In genomic region chr11:68458086-68458485, GRCm38 (mm10) we compare ENCODE assay signal across 22 mouse cellular contexts. TPM values are rescaled to one million over a fixed set of nuclear protein-coding genes. Genes with fewer than 3 reads are reported as not detected.
DNase-seq lines count a peak whose midpoint lies in the region; ATAC-seq and TF ChIP-seq lines count a peak whose summit lies in the region.
"Had no signal": no experiment of that assay in that cellular context is flagged by ENCODE, and none has a peak within 500 bp of the region (broad histone marks: within the 10 kb centered on the region; RNA-seq: fewer than 3 reads in every experiment).

No protein-coding gene starts in this region.

- H3K4me1 ChIP-seq in liver, adult 2 months (ENCODE audit: control insufficient read depth, insufficient read depth, low read length), result no peaks in the 10 kb centered on the region
- H3K4me1 ChIP-seq in liver, embryonic 12.5 days, result no peaks in the 10 kb centered on the region
- H3K4me1 ChIP-seq in MEL (ENCODE audit: control insufficient read depth in 1 of 2, insufficient read depth in 2 of 2, low read length in 2 of 2), result peaks cover 0 to 5% of the 10 kb centered on the region in 2 experiments; a peak in 1 of 4 replicates
- H3K4me1 ChIP-seq: embryonic facial prominence, embryonic 13.5 days; forebrain, embryonic 10.5 days; intestine, embryonic 15.5 days; limb, embryonic 10.5 days; midbrain, embryonic 13.5 days had no signal

- intact Hi-C loops in heart, postnatal 14 days (cut with DNase I), result no loop called here

- no peak overlapping the region for H3K4me2 ChIP-seq in liver, embryonic 12.5 days
- H3K4me2 ChIP-seq in myocyte (ENCODE audit: low read depth), result peak overlapping the region; percentile 37
- H3K4me2 ChIP-seq: embryonic facial prominence, embryonic 13.5 days; hindbrain, embryonic 14.5 days; intestine, embryonic 15.5 days; midbrain, embryonic 13.5 days had no signal

- no peak for TF ChIP-seq RAD21 in MEL (IDR thresholded peaks at IDR 0.05; ENCODE audit: low read depth, low read length)

- no peak overlapping the region for H3ac ChIP-seq in myocyte (ENCODE audit: control insufficient read depth, insufficient read length)

- no peak overlapping the region for H3K27ac ChIP-seq in liver, adult 2 months (replicated peaks; ENCODE audit: insufficient read depth, low read depth, low read length)
- no peak overlapping the region for H3K27ac ChIP-seq in liver, embryonic 12.5 days
- H3K27ac ChIP-seq in MEL (ENCODE audit: control insufficient read depth, low read depth, low read length), result no peak overlapping the region
- H3K27ac ChIP-seq: embryonic facial prominence, embryonic 13.5 days; forebrain, embryonic 10.5 days; hindbrain, embryonic 14.5 days; intestine, embryonic 15.5 days; layer of hippocampus, adult 2 months; left cerebral cortex, adult 2 months; limb, embryonic 10.5 days; liver, embryonic 14.5 days; midbrain, embryonic 13.5 days had no signal

- no peaks in the 10 kb centered on the region for H3K9me3 ChIP-seq in liver, embryonic 12.5 days (replicated peaks)
- no peaks in the 10 kb centered on the region for H3K9me3 ChIP-seq in MEL (replicated peaks; ENCODE audit: insufficient read depth, low read length)
- H3K9me3 ChIP-seq: embryonic facial prominence, embryonic 13.5 days; forebrain, embryonic 10.5 days; intestine, embryonic 15.5 days; limb, embryonic 10.5 days; midbrain, embryonic 13.5 days had no signal

- no peaks in the 10 kb centered on the region for H3K27me3 ChIP-seq in liver, adult 2 months (ENCODE audit: control insufficient read depth, insufficient read depth, low read length)
- no peaks in the 10 kb centered on the region for H3K27me3 ChIP-seq in liver, embryonic 12.5 days (replicated peaks)
- H3K27me3 ChIP-seq in MEL (ENCODE audit: control insufficient read depth in 1 of 2, insufficient read depth in 2 of 2, low read length in 2 of 2), result no peaks in the 10 kb centered on the region
- H3K27me3 ChIP-seq in myocyte (ENCODE audit: control insufficient read depth, insufficient read depth, insufficient read length), result no peaks in the 10 kb centered on the region
- H3K27me3 ChIP-seq: embryonic facial prominence, embryonic 13.5 days; intestine, embryonic 15.5 days; midbrain, embryonic 13.5 days had no signal

- no peak for TF ChIP-seq CTCF in liver, adult 2 months (IDR thresholded peaks at IDR 0.05; ENCODE audit: low read depth, low read length)
- TF ChIP-seq CTCF in MEL (IDR thresholded peaks at IDR 0.05 in 2 of 3, conservative IDR thresholded peaks at IDR 0.05 in 1 of 3; ENCODE audit: control insufficient read depth in 1 of 3, insufficient read depth in 1 of 3, low read depth in 2 of 3, low read length in 3 of 3, poor library complexity in 1 of 3, severe bottlenecking in 1 of 3), result no peak

- no peak overlapping the region for H3K9ac ChIP-seq in liver, adult 2 months (ENCODE audit: low read depth, low read length)
- no peak overlapping the region for H3K9ac ChIP-seq in liver, embryonic 12.5 days
- H3K9ac ChIP-seq in MEL (ENCODE audit: control insufficient read depth, low read depth, low read length, poor library complexity, severe bottlenecking), result no peak overlapping the region
- H3K9ac ChIP-seq: embryonic facial prominence, embryonic 13.5 days; hindbrain, embryonic 14.5 days; intestine, embryonic 15.5 days; liver, embryonic 14.5 days; midbrain, embryonic 13.5 days had no signal

- no peaks in the 10 kb centered on the region for H3K36me3 ChIP-seq in liver, adult 2 months (ENCODE audit: control insufficient read depth, insufficient read depth, low read length)
- no peaks in the 10 kb centered on the region for H3K36me3 ChIP-seq in liver, embryonic 12.5 days
- H3K36me3 ChIP-seq in MEL (ENCODE audit: control insufficient read depth in 1 of 2, insufficient read depth in 2 of 2, low read length in 2 of 2) (no peaks in the 10 kb centered on the region), myocyte (ENCODE audit: control insufficient read depth, insufficient read depth) (no peaks in the 10 kb centered on the region)
- H3K36me3 ChIP-seq: embryonic facial prominence, embryonic 13.5 days; forebrain, embryonic 10.5 days; intestine, embryonic 15.5 days; limb, embryonic 10.5 days; midbrain, embryonic 13.5 days had no signal

- no peak for TF ChIP-seq POLR2A in liver, adult 2 months (IDR thresholded peaks at IDR 0.05; ENCODE audit: extremely low read depth, insufficient read depth, low read length)
- TF ChIP-seq POLR2A in MEL (IDR thresholded peaks at IDR 0.05; ENCODE audit: control insufficient read depth in 1 of 2, insufficient read depth in 1 of 2, low read depth in 1 of 2, low read length in 2 of 2, poor library complexity in 1 of 2) (no peak), myocyte (IDR thresholded peaks at IDR 0.05; ENCODE audit: insufficient read length, low read depth) (no peak)

- no peak for ATAC-seq in liver, embryonic 12.5 days
- no peak for ATAC-seq in activated CD4-positive, CD25-positive, alpha-beta regulatory T cell, adult 4 months
- ATAC-seq: intestine, embryonic 15.5 days; midbrain, embryonic 13.5 days had no signal

- peak; percentile 18 for DNase-seq in liver, adult 2 months (ENCODE audit: extremely low read depth, low read depth, low spot score)
- peak; percentile 21 for DNase-seq in MEL (ENCODE audit: low read depth, low spot score)
- peak; percentile 46 for DNase-seq in fat pad, adult 2 months (ENCODE audit: extremely low read depth, low read depth, low spot score)
- no peak for DNase-seq in thymus, postnatal 25 days
- no peak for DNase-seq in heart, postnatal 14 days
- DNase-seq: adrenal gland, adult 8-10 months; B cell, adult 2 months; cerebellum, adult 9-10 months; gastrocnemius, postnatal 10 days; spleen, adult 18-20 months had no signal

- no peak overlapping the region for H3K4me3 ChIP-seq in liver, adult 2 months (ENCODE audit: insufficient read depth, low read depth, low read length)
- H3K4me3 ChIP-seq in liver, embryonic 12.5 days, result no peak overlapping the region
- no peak overlapping the region for H3K4me3 ChIP-seq in MEL (ENCODE audit: control insufficient read depth in 1 of 2, insufficient read depth in 1 of 2, low read depth in 2 of 2, low read length in 2 of 2)
- H3K4me3 ChIP-seq in myocyte, result no peak overlapping the region
- H3K4me3 ChIP-seq: embryonic facial prominence, embryonic 13.5 days; forebrain, embryonic 10.5 days; intestine, embryonic 15.5 days; layer of hippocampus, adult 2 months; left cerebral cortex, adult 2 months; limb, embryonic 10.5 days; midbrain, embryonic 13.5 days had no signal

- H3K79me2 ChIP-seq in liver, adult 2 months (ENCODE audit: control insufficient read depth, insufficient read depth, low read length), result no peaks in the 10 kb centered on the region
- H3K79me2 ChIP-seq in MEL (ENCODE audit: control insufficient read depth, insufficient read depth, low read length, poor library complexity) (no peaks in the 10 kb centered on the region), myocyte (ENCODE audit: control insufficient read depth, insufficient read depth) (no peaks in the 10 kb centered on the region)

- 79% methylated on average over 8 of the region's 8 CpGs for WGBS in liver, adult 2 months
- 49% methylated on average over 8 of the region's 8 CpGs for WGBS in liver, embryonic 12.5 days (ENCODE audit: insufficient replicate concordance)

- TF ChIP-seq EP300 in MEL (IDR thresholded peaks at IDR 0.05; ENCODE audit: low read depth in 1 of 2, low read length in 2 of 2), result 0 out of 4 replicates have a peak, but pooled peaks of 1 of the 2 experiments have one; percentile 27

TF ChIP-seq in MEL, 35 proteins besides CTCF, POLR2A, EP300 and RAD21 (continues in another document):
- no peak for TF ChIP-seq CHD2 (IDR thresholded peaks at IDR 0.05; ENCODE audit: low read length)
- TF ChIP-seq MAX (IDR thresholded peaks at IDR 0.05; ENCODE audit: low read length), result no peak
- no peak for TF ChIP-seq MAZ (IDR thresholded peaks at IDR 0.05; ENCODE audit: low read depth, low read length)

TF ChIP-seq in myocyte, 11 proteins besides CTCF, POLR2A, EP300 and RAD21 (continues in another document):
- TF ChIP-seq REST (IDR thresholded peaks at IDR 0.05; ENCODE audit: insufficient read depth, insufficient read length), result no peak
- TF ChIP-seq MAX (IDR thresholded peaks at IDR 0.05; ENCODE audit: low read depth), result no peak
- no peak for TF ChIP-seq SRF (IDR thresholded peaks at IDR 0.05; ENCODE audit: control insufficient read depth, insufficient read length, low read depth)
- TF ChIP-seq CEBPB (IDR thresholded peaks at IDR 0.05; ENCODE audit: insufficient read depth, poor library complexity, severe bottlenecking), result no peak

RNA-seq across cellular contexts. Expression of gene Pik3r5, which starts 26.2 kb away (rescaled TPM):
- 0.28 and 1.2 TPM in 2 replicates for total RNA-seq in liver, adult 2 months (2014; rRNA removed)
- polyA plus RNA-seq in liver, adult 2 months (2012; rRNA removed), result 0.29 and 0.77 TPM in 2 replicates
- polyA plus RNA-seq in liver, embryonic 12.5 days (2016; fragmentation: Nextera tagmentation; extraction: Ambion mirVana), result 0.24 and 0.27 TPM in 2 replicates
- 3.1 and 3.2 TPM in 2 replicates for total RNA-seq in MEL (2012; rRNA removed)
- 1 to 10 TPM in 1 of 2 experiments, not detected in 1; 5.7 TPM for polyA plus RNA-seq in MEL (2012; ENCODE audit: insufficient read depth in 1 of 2, insufficient read length in 2 of 2, low read depth in 1 of 2, low replicate concordance in 2 of 2, missing spikeins in 1 of 2)
- 0.22 TPM for polyA plus RNA-seq in myocyte (2012; fragmentation: generic; extraction: Trizol)
- 1 to 10 TPM; 1.0 to 1.8 TPM for total RNA-seq in heart, postnatal 14 days (2021)
- polyA plus RNA-seq in activated CD4-positive, CD25-positive, alpha-beta regulatory T cell, adult 4 months (2017; shearing (Covaris generic)), result 10 to 100 TPM; 17.1 to 20.0 TPM

RNA-seq across cellular contexts. Expression of gene Pik3r6, which starts 44.7 kb away (rescaled TPM):
- 0.74 and 1.4 TPM in 2 replicates for total RNA-seq in liver, adult 2 months (2014; rRNA removed)
- 0.37 and 0.73 TPM in 2 replicates for polyA plus RNA-seq in liver, adult 2 months (2012; rRNA removed)
- polyA plus RNA-seq in liver, embryonic 12.5 days (2016; fragmentation: Nextera tagmentation; extraction: Ambion mirVana), result 1.4 and 1.8 TPM in 2 replicates
- 0.36 and 0.42 TPM in 2 replicates for total RNA-seq in MEL (2012; rRNA removed)
- polyA plus RNA-seq in MEL (2012; ENCODE audit: insufficient read depth in 1 of 2, insufficient read length in 2 of 2, low read depth in 1 of 2, low replicate concordance in 2 of 2, missing spikeins in 1 of 2) (1 to 10 TPM in 1 of 2 experiments, not detected in 1; 1.5 TPM), myocyte (2012; fragmentation: generic; extraction: Trizol) (0.05 TPM)
- total RNA-seq in heart, postnatal 14 days (2021), result 1 to 10 TPM; 8.7 to 9.2 TPM
- polyA plus RNA-seq in activated CD4-positive, CD25-positive, alpha-beta regulatory T cell, adult 4 months (2017; shearing (Covaris generic)), result not detected

RNA-seq across cellular contexts. Expression of gene Ntn1, which starts 57.5 kb away (rescaled TPM):
- 4.9 and 7.2 TPM in 2 replicates for total RNA-seq in liver, adult 2 months (2014; rRNA removed)
- 5.5 and 7.8 TPM in 2 replicates for polyA plus RNA-seq in liver, adult 2 months (2012; rRNA removed)
- 0.53 and 0.57 TPM in 2 replicates for polyA plus RNA-seq in liver, embryonic 12.5 days (2016; fragmentation: Nextera tagmentation; extraction: Ambion mirVana)
- 0.03 TPM in 1 of 2 replicates, not detected in the other for total RNA-seq in MEL (2012; rRNA removed)
- not detected for polyA plus RNA-seq in MEL (2012; ENCODE audit: insufficient read depth in 1 of 2, insufficient read length in 2 of 2, low read depth in 1 of 2, low replicate concordance in 2 of 2, missing spikeins in 1 of 2)
- 15.6 TPM for polyA plus RNA-seq in myocyte (2012; fragmentation: generic; extraction: Trizol)
- 10 to 100 TPM; 52.7 to 55.5 TPM for total RNA-seq in heart, postnatal 14 days (2021)
- under 1 TPM; 0.17 to 0.41 TPM for polyA plus RNA-seq in activated CD4-positive, CD25-positive, alpha-beta regulatory T cell, adult 4 months (2017; shearing (Covaris generic))

Comparison
In these comparisons a context has a peak if more than half of its experiments do, and no peak if none do; other contexts are left out.
1. DNase-seq: peak in liver, adult 2 months (single experiment), MEL (single experiment) and fat pad, adult 2 months (single experiment); none in thymus, postnatal 25 days (single experiment) and heart, postnatal 14 days (0 of 2).